Mouse (Mus musculus): ENCODE results near the gene Krt1. TPM values are rescaled to one million over a fixed set of nuclear protein-coding genes. Genes with fewer than 3 reads are reported as not detected.

The Krt1 gene
- polyA plus RNA-seq, 1 experiment from 2014 or later = 0.48 TPM

- WGBS = 56% methylated on average over 13 of the region's 13 CpGs
- Histone ChIP-seq H3K36me3 (ENCODE audit: control insufficient read depth, insufficient read depth, low read length) (no peaks in the 10 kb centered on the region), H3K27ac (ENCODE audit: low read length) (no peak overlapping the region), H3K27me3 (replicated peaks; ENCODE audit: control insufficient read depth, insufficient read depth, low read length) (peaks cover 24% of the 10 kb centered on the region), H3K4me2 (ENCODE audit: low read depth, low read length) (peak overlapping the region; percentile 87), H3K9me3 (ENCODE audit: control insufficient read depth, low read length) (no peaks in the 10 kb centered on the region), H3K4me3 (ENCODE audit: low read length) (peak overlapping the region; percentile 48; the same call in 1 of the 2 replicates), H3K4me1 (ENCODE audit: control insufficient read depth, insufficient read depth, low read length) (peaks cover 3% of the 10 kb centered on the region; the same call in 1 of the 2 replicates), H3K9ac (ENCODE audit: low read depth, low read length) (no peak overlapping the region)
- ATAC-seq = no peak
These were observed 10.0 kb upstream of the Krt1 start for GRCm38 (mm10) chr15:101860421-101861130.

- H3K27ac ChIP-seq (ENCODE audit: low read length) = no peak overlapping the region
- peak overlapping the region; percentile 59 for H3K9ac ChIP-seq (ENCODE audit: low read depth, low read length)
- H3K4me2 ChIP-seq (ENCODE audit: low read depth, low read length) = peak overlapping the region; percentile 87
- H3K9me3 ChIP-seq (ENCODE audit: control insufficient read depth, low read length) = no peaks in the 10 kb centered on the region
- WGBS = under 1% methylated on average over 22 of the region's 33 CpGs
- H3K27me3 ChIP-seq (replicated peaks; ENCODE audit: control insufficient read depth, insufficient read depth, low read length) = peaks cover 24% of the 10 kb centered on the region
- peak; percentile 53; the same call in 1 of the 2 replicates for ATAC-seq
- peak overlapping the region; percentile 48 for H3K4me3 ChIP-seq (ENCODE audit: low read length)
- no peaks in the 10 kb centered on the region for H3K36me3 ChIP-seq (ENCODE audit: control insufficient read depth, insufficient read depth, low read length)
- H3K4me1 ChIP-seq (ENCODE audit: control insufficient read depth, insufficient read depth, low read length) = peaks cover 3% of the 10 kb centered on the region; the same call in 1 of the 2 replicates
These were observed 9.2 kb upstream of the Krt1 start for GRCm38 (mm10) chr15:101859735-101860170.

GRCm38 (mm10) chr15:101858673-101859425, 8.3 kb upstream of the Krt1 start:
- Histone ChIP-seq H3K4me3 (ENCODE audit: low read length) (peak overlapping the region; percentile 48), H3K27me3 (replicated peaks; ENCODE audit: control insufficient read depth, insufficient read depth, low read length) (peaks cover 31% of the 10 kb centered on the region), H3K4me1 (ENCODE audit: control insufficient read depth, insufficient read depth, low read length) (peaks cover 3% of the 10 kb centered on the region; the same call in 1 of the 2 replicates), H3K9me3 (ENCODE audit: control insufficient read depth, low read length) (no peaks in the 10 kb centered on the region), H3K27ac (ENCODE audit: low read length) (no peak overlapping the region), H3K4me2 (ENCODE audit: low read depth, low read length) (peak overlapping the region; percentile 87), H3K9ac (ENCODE audit: low read depth, low read length) (no peak overlapping the region), H3K36me3 (ENCODE audit: control insufficient read depth, insufficient read depth, low read length) (no peaks in the 10 kb centered on the region)
- WGBS = 14% methylated on average over 11 of the region's 11 CpGs
- ATAC-seq = no peak

- Histone ChIP-seq H3K9me3 (ENCODE audit: control insufficient read depth, low read length) (no peaks in the 10 kb centered on the region), H3K4me3 (ENCODE audit: low read length) (no peak overlapping the region), H3K36me3 (ENCODE audit: control insufficient read depth, insufficient read depth, low read length) (no peaks in the 10 kb centered on the region), H3K27me3 (replicated peaks; ENCODE audit: control insufficient read depth, insufficient read depth, low read length) (peaks cover 31% of the 10 kb centered on the region), H3K9ac (ENCODE audit: low read depth, low read length) (no peak overlapping the region), H3K4me1 (ENCODE audit: control insufficient read depth, insufficient read depth, low read length) (peaks cover 3% of the 10 kb centered on the region; the same call in 1 of the 2 replicates), H3K27ac (ENCODE audit: low read length) (no peak overlapping the region), H3K4me2 (ENCODE audit: low read depth, low read length) (no peak overlapping the region)
- WGBS = 46% methylated on average over 5 of the region's 5 CpGs
- ATAC-seq = no peak
These were observed 6.1 kb upstream of the Krt1 start for GRCm38 (mm10) chr15:101856696-101857095.

- no peak overlapping the region for H3K27ac ChIP-seq (ENCODE audit: low read length)
- 74% methylated on average over 3 of the region's 3 CpGs for WGBS
- peaks cover 3% of the 10 kb centered on the region; the same call in 1 of the 2 replicates for H3K4me1 ChIP-seq (ENCODE audit: control insufficient read depth, insufficient read depth, low read length)
- H3K36me3 ChIP-seq (ENCODE audit: control insufficient read depth, insufficient read depth, low read length) = no peaks in the 10 kb centered on the region
- H3K27me3 ChIP-seq (replicated peaks; ENCODE audit: control insufficient read depth, insufficient read depth, low read length) = peaks cover 25% of the 10 kb centered on the region
- no peak for ATAC-seq
- H3K9ac ChIP-seq (ENCODE audit: low read depth, low read length) = no peak overlapping the region
- no peak overlapping the region for H3K4me2 ChIP-seq (ENCODE audit: low read depth, low read length)
- H3K4me3 ChIP-seq (ENCODE audit: low read length) = no peak overlapping the region
- H3K9me3 ChIP-seq (ENCODE audit: control insufficient read depth, low read length) = no peaks in the 10 kb centered on the region
These were observed 5.1 kb upstream of the Krt1 start for GRCm38 (mm10) chr15:101855732-101856131.

GRCm38 (mm10) chr15:101854294-101854693, 3.7 kb upstream of the Krt1 start:
- peaks cover 21% of the 10 kb centered on the region for H3K27me3 ChIP-seq (replicated peaks; ENCODE audit: control insufficient read depth, insufficient read depth, low read length)
- H3K9ac ChIP-seq (ENCODE audit: low read depth, low read length) = no peak overlapping the region
- no peak overlapping the region for H3K27ac ChIP-seq (ENCODE audit: low read length)
- H3K4me1 ChIP-seq (ENCODE audit: control insufficient read depth, insufficient read depth, low read length) = peaks cover 3% of the 10 kb centered on the region; the same call in 1 of the 2 replicates
- H3K9me3 ChIP-seq (ENCODE audit: control insufficient read depth, low read length) = no peaks in the 10 kb centered on the region
- H3K36me3 ChIP-seq (ENCODE audit: control insufficient read depth, insufficient read depth, low read length) = no peaks in the 10 kb centered on the region
- no peak overlapping the region for H3K4me3 ChIP-seq (ENCODE audit: low read length)
- H3K4me2 ChIP-seq (ENCODE audit: low read depth, low read length) = no peak overlapping the region
- no peak for ATAC-seq
- WGBS = 11% methylated on average over 5 of the region's 5 CpGs

- no peak overlapping the region for H3K9ac ChIP-seq (ENCODE audit: low read depth, low read length)
- H3K36me3 ChIP-seq (ENCODE audit: control insufficient read depth, insufficient read depth, low read length) = no peaks in the 10 kb centered on the region
- H3K27me3 ChIP-seq (replicated peaks; ENCODE audit: control insufficient read depth, insufficient read depth, low read length) = peaks cover 10% of the 10 kb centered on the region
- H3K9me3 ChIP-seq (ENCODE audit: control insufficient read depth, low read length) = no peaks in the 10 kb centered on the region
- no peak for ATAC-seq
- no peak overlapping the region for H3K4me2 ChIP-seq (ENCODE audit: low read depth, low read length)
- WGBS = 31% methylated on average over 5 of the region's 5 CpGs
- H3K4me1 ChIP-seq (ENCODE audit: control insufficient read depth, insufficient read depth, low read length) = no peaks in the 10 kb centered on the region
- H3K27ac ChIP-seq (ENCODE audit: low read length) = no peak overlapping the region
- H3K4me3 ChIP-seq (ENCODE audit: low read length) = no peak overlapping the region
These were observed 2.0 kb upstream of the Krt1 start for GRCm38 (mm10) chr15:101852571-101852970.

- no peaks in the 10 kb centered on the region for H3K9me3 ChIP-seq (ENCODE audit: control insufficient read depth, low read length)
- no peak overlapping the region for H3K27ac ChIP-seq (ENCODE audit: low read length)
- no peaks in the 10 kb centered on the region for H3K36me3 ChIP-seq (ENCODE audit: control insufficient read depth, insufficient read depth, low read length)
- no peaks in the 10 kb centered on the region for H3K4me1 ChIP-seq (ENCODE audit: control insufficient read depth, insufficient read depth, low read length)
- peak; percentile 66 for ATAC-seq
- peak overlapping the region; percentile 55 for H3K4me3 ChIP-seq (ENCODE audit: low read length)
- peak overlapping the region; percentile 74 for H3K9ac ChIP-seq (ENCODE audit: low read depth, low read length)
- H3K27me3 ChIP-seq (replicated peaks; ENCODE audit: control insufficient read depth, insufficient read depth, low read length) = no peaks in the 10 kb centered on the region; the same call in 1 of the 2 replicates
- H3K4me2 ChIP-seq (ENCODE audit: low read depth, low read length) = peak overlapping the region; percentile 92
- under 1% methylated on average over 37 of the region's 37 CpGs for WGBS
These were observed 4.6 kb downstream of the Krt1 start for GRCm38 (mm10) chr15:101845971-101846403.

- no peaks in the 10 kb centered on the region for H3K4me1 ChIP-seq (ENCODE audit: control insufficient read depth, insufficient read depth, low read length)
- WGBS = 50% methylated on average over 9 of the region's 9 CpGs
- no peak overlapping the region for H3K27ac ChIP-seq (ENCODE audit: low read length)
- H3K9me3 ChIP-seq (ENCODE audit: control insufficient read depth, low read length) = no peaks in the 10 kb centered on the region
- no peaks in the 10 kb centered on the region for H3K27me3 ChIP-seq (replicated peaks; ENCODE audit: control insufficient read depth, insufficient read depth, low read length)
- no peak overlapping the region for H3K9ac ChIP-seq (ENCODE audit: low read depth, low read length)
- ATAC-seq = no peak
- no peaks in the 10 kb centered on the region for H3K36me3 ChIP-seq (ENCODE audit: control insufficient read depth, insufficient read depth, low read length)
- no peak overlapping the region for H3K4me2 ChIP-seq (ENCODE audit: low read depth, low read length)
- no peak overlapping the region for H3K4me3 ChIP-seq (ENCODE audit: low read length)
These were observed 7.4 kb downstream of the Krt1 start for GRCm38 (mm10) chr15:101843192-101843591.

All from intestine, embryonic 16.5 days (tissue).